Mouse (Mus musculus) neural tube, embryonic 11.5 days (tissue): ENCODE data around the gene Gm10184. TPM values are rescaled to one million over a fixed set of nuclear protein-coding genes. Genes with fewer than 3 reads are reported as not detected.
"Not testable (repeated sequence)": the region's sequence is repeated elsewhere in the genome, so short reads cannot be mapped to it uniquely, and the experiment has no call there.

Source experiments
- ATAC-seq: fragments of 200-750 bp; cut with Nextera tagmentation; 2 replicates; pipeline ENCODE4 v1.8.0; 2017; ENCODE audit warnings: moderate number of reproducible peaks, mild to moderate bottlenecking, moderate TSS enrichment, moderate library complexity; ENCODE audit not compliant: insufficient read depth, low FRiP score, low TSS enrichment
- DNase-seq: peaks from one replicate; pipeline ENCODE4 v3.0.0-alpha.2; 2015; ENCODE audit warnings: low spot score
- H3K27ac ChIP-seq: fragments of 300-500 bp; sonication (generic); 2 replicates; pipeline ENCODE4 v1.5.1; 2014; ENCODE audit warnings: low read depth, mild to moderate bottlenecking, low read length
- H3K27me3 ChIP-seq: fragments of 300-500 bp; sonication (generic); 2 replicates; pipeline ENCODE4 v1.6.1; 2014; ENCODE audit warnings: mild to moderate bottlenecking, low read length, mixed read lengths; ENCODE audit not compliant: control insufficient read depth, insufficient read depth
- H3K36me3 ChIP-seq: fragments of 300-500 bp; sonication (generic); 2 replicates; pipeline ENCODE4 v1.6.1; 2014; ENCODE audit warnings: mild to moderate bottlenecking, low read length, moderate library complexity, mixed read lengths; ENCODE audit not compliant: control insufficient read depth, insufficient read depth
- H3K4me1 ChIP-seq: fragments of 300-500 bp; sonication (generic); 2 replicates; pipeline ENCODE4 v1.6.1; 2014; ENCODE audit warnings: low read length, mixed read lengths; ENCODE audit not compliant: control insufficient read depth, insufficient read depth
- H3K4me2 ChIP-seq: fragments of 300-500 bp; sonication (generic); 2 replicates; pipeline ENCODE4 v1.6.1; 2014; ENCODE audit warnings: low read depth, mild to moderate bottlenecking, moderate library complexity
- H3K4me3 ChIP-seq: fragments of 300-500 bp; sonication (generic); 2 replicates; pipeline ENCODE4 v1.5.1; 2014; ENCODE audit warnings: low read depth, low read length
- H3K9ac ChIP-seq: fragments of 300-500 bp; sonication (generic); 2 replicates; pipeline ENCODE4 v1.6.1; 2014; ENCODE audit warnings: mild to moderate bottlenecking, low read length
- H3K9me3 ChIP-seq: fragments of 300-500 bp; sonication (generic); 2 replicates; pipeline ENCODE4 v1.6.1; 2016; ENCODE audit warnings: low read length; ENCODE audit not compliant: control insufficient read depth
- WGBS: fragments of 180-500 bp; shearing (Covaris S2); extraction: QIAGEN DNeasy Blood & Tissue Kit; methylation state at CpG from one replicate; pipeline ENCODE4 v1.1.7; 2014; 5-methylcytosine and 5-hydroxymethylcytosine counted together
- polyA plus RNA-seq: library from polyadenylated mRNA; unstranded; fragments of >200 nt; fragmentation: Nextera tagmentation; extraction: Ambion mirVana; gene quantifications from 2 replicates; pipeline ENCODE4 v1.2.1, GENCODE M21; 2014

Gene Gm10184
- 70.9 and 77.2 TPM in 2 replicates for polyA plus RNA-seq

DNA sequence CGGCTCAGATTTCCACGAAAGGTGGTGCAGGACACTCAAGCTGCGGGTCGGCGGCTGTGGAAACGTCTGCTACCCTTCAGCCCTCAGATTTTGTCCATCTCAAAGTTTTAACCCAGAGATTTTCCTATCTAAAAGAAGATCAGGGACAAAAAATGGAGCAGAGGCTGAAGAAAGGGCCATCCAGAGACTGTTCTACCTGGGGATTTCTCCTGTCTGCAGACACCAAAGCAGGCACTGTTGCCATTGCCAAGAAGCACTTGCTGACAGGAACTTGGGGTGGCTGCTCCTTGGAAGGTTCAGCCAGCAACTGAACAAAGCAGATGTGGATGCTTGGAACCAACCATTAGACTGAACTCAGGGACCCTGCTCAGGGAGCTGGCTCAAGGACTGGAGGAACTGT, at the start of gene Gm10184:
TSS of gene Gm10184 (minus strand) at position 101 of the 400 bp plus-strand sequence.
- DNase-seq (no peak), ATAC-seq (no peak)
- H3K4me1 ChIP-seq, result no peaks in the 10 kb centered on the region
- H3K27ac ChIP-seq, result no peak within 1 kb of the TSS
- H3K36me3 ChIP-seq, result no peaks in the 10 kb centered on the region
- no peaks in the 10 kb centered on the region for H3K27me3 ChIP-seq
- H3K4me3 ChIP-seq, result no peak within 1 kb of the TSS
- no peaks in the 10 kb centered on the region for H3K9me3 ChIP-seq
- H3K4me2 ChIP-seq, result no peak within 1 kb of the TSS
- no peak within 1 kb of the TSS for H3K9ac ChIP-seq
- 92% methylated on average over 6 of the region's 6 CpGs for WGBS

- H3K9me3 ChIP-seq, result no peaks in the 10 kb centered on the region
- H3K4me3 ChIP-seq, result no peak overlapping the region
- no peak overlapping the region for H3K9ac ChIP-seq
- no peaks in the 10 kb centered on the region for H3K27me3 ChIP-seq
- DNase-seq, result no peak
- no peaks in the 10 kb centered on the region for H3K4me1 ChIP-seq
- H3K27ac ChIP-seq, result no peak overlapping the region
- no peaks in the 10 kb centered on the region for H3K36me3 ChIP-seq
- no peak overlapping the region for H3K4me2 ChIP-seq
- WGBS, result 54% methylated on average over 2 of the region's 2 CpGs
- no peak for ATAC-seq
Observed at GRCm38 (mm10) chr17:89933950-89934349, 23.7 kb upstream of the Gm10184 start.

DNA sequence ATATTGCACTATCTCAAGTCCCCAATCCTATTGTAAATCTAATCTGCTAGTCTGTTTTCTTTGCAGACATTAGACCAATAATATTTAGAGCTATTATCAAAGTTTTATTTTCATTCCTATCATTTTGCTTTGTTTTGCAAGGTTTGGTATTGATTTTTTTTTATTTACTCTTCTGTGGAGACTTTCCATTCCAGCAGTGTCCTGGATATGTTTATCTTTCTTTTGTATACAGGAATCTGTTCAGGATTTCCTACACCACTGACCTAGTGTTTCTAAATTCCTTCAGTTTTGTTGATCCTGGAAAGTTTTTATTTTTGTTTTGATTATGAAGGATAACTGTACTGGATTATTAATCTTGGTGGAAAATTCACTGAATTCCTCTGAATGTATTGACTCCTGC, 2.6 kb downstream of the Gm10184 start:
- Histone ChIP-seq H3K36me3 (no peaks in the 10 kb centered on the region), H3K4me3 (no peak overlapping the region), H3K27me3 (no peaks in the 10 kb centered on the region), H3K9me3 (no peaks in the 10 kb centered on the region), H3K27ac (no peak overlapping the region), H3K4me1 (no peaks in the 10 kb centered on the region), H3K4me2 (no peak overlapping the region), H3K9ac (no peak overlapping the region)
- ATAC-seq, result no peak
- DNase-seq, result no peak

- H3K9ac ChIP-seq, H3K9me3 ChIP-seq, H3K27me3 ChIP-seq, ATAC-seq, DNase-seq, H3K4me3 ChIP-seq, H3K36me3 ChIP-seq, H3K27ac ChIP-seq, H3K4me1 ChIP-seq, H3K4me2 ChIP-seq: not testable (repeated sequence)
- 76% methylated on average over 5 of the region's 5 CpGs for WGBS
Observed at GRCm38 (mm10) chr17:89904701-89905100, 5.5 kb downstream of the Gm10184 start.

DNA sequence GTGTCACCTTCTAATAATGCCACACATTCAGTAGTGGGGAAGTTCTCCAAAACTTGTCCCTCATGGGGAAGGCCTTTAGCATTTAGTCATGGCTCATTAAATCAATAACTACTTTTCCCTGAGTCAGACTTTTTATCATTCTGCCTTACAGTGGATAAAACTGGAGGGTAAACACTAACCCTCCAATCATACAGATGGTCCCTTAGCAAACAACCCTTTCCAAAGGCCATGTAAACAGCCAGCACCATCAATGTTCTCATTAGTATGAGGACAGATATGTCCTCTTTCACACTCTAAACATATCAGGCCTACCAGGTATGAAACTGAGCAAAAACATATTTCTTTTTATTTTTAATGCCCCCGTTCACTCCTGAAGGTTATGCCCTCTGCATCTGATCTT, 7.5 kb downstream of the Gm10184 start:
- H3K36me3 ChIP-seq, result no peaks in the 10 kb centered on the region

GRCm38 (mm10) chr17:89900610-89901009, 9.6 kb downstream of the Gm10184 start:
- H3K4me3 ChIP-seq, result no peak overlapping the region
- no peaks in the 10 kb centered on the region for H3K4me1 ChIP-seq
- no peaks in the 10 kb centered on the region for H3K9me3 ChIP-seq
- no peak overlapping the region for H3K9ac ChIP-seq
- DNase-seq (no peak), ATAC-seq (no peak; the same call in 1 of the 2 replicates)
- H3K27ac ChIP-seq, result no peak overlapping the region
- no peaks in the 10 kb centered on the region for H3K27me3 ChIP-seq
- no peak overlapping the region for H3K4me2 ChIP-seq
- WGBS, result 71% methylated on average over 7 of the region's 7 CpGs
- H3K36me3 ChIP-seq, result no peaks in the 10 kb centered on the region

More for the DNA sequence above, 7.5 kb downstream of the Gm10184 start:
- H3K4me2 ChIP-seq, result no peak overlapping the region
- H3K27ac ChIP-seq, result no peak overlapping the region
- DNase-seq (no peak), ATAC-seq (no peak)
- 94% methylated on average over 1 of the region's 1 CpGs for WGBS
- H3K27me3 ChIP-seq, result no peaks in the 10 kb centered on the region
- H3K9me3 ChIP-seq, result no peaks in the 10 kb centered on the region
- H3K9ac ChIP-seq, result no peak overlapping the region
- no peaks in the 10 kb centered on the region for H3K4me1 ChIP-seq
- H3K4me3 ChIP-seq, result no peak overlapping the region

DNA sequence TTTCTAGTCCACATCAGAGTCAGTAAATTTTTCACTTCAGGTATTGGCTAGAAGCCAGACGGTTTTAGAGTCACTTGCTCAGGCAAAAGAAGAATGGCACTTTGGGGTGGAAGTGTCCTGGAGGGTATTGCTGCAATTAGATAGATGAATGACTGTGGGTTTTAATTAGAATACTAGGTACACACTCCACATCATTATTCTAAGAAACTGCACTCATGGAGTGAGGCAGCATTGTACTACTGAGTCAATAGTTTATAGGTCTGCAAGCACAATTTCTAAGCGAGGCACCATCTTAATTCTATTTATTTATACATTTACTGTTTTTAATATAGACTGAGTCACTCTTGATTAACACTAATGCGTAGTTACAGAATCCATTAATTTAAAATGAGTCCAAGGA, 10.4 kb downstream of the Gm10184 start:
- 81% methylated on average over 3 of the region's 3 CpGs for WGBS
- Histone ChIP-seq H3K4me3 (no peak overlapping the region), H3K9me3 (no peaks in the 10 kb centered on the region), H3K9ac (no peak overlapping the region), H3K27ac (no peak overlapping the region), H3K4me2 (no peak overlapping the region), H3K4me1 (no peaks in the 10 kb centered on the region), H3K36me3 (no peaks in the 10 kb centered on the region), H3K27me3 (no peaks in the 10 kb centered on the region)
- peak; percentile 23; the same call in 1 of the 2 replicates for ATAC-seq
- DNase-seq, result no peak

GRCm38 (mm10) chr17:89864996-89865395, 45.3 kb downstream of the Gm10184 start:
- WGBS, result 75% methylated on average over 3 of the region's 3 CpGs
- no peaks in the 10 kb centered on the region for H3K27me3 ChIP-seq
- no peak for DNase-seq
- H3K27ac ChIP-seq, result no peak overlapping the region
- H3K9me3 ChIP-seq, result no peaks in the 10 kb centered on the region
- H3K4me1 ChIP-seq, result no peaks in the 10 kb centered on the region
- H3K36me3 ChIP-seq, result no peaks in the 10 kb centered on the region
- H3K4me3 ChIP-seq, result no peak overlapping the region
- peak; percentile 60; the same call in 1 of the 2 replicates for ATAC-seq
- H3K9ac ChIP-seq, result no peak overlapping the region
- no peak overlapping the region for H3K4me2 ChIP-seq
